Mouse (Mus musculus) cerebellum, adult 2 months (tissue): Measurements from ENCODE around the gene Atxn2.

Experiments
- CTCF ChIP-seq: fragments of 200-500 bp; IDR thresholded peaks from 2 replicates; pipeline ENCODE4 v1.5.1; 2011; ENCODE audit warnings: low read depth, mild to moderate bottlenecking, control low read depth, low read length, moderate library complexity, borderline replicate concordance; ENCODE audit not compliant: insufficient read depth
- POLR2A ChIP-seq: fragments of 200-500 bp; IDR thresholded peaks from 2 replicates; pipeline ENCODE4 v1.6.1; 2011; ENCODE audit warnings: low read length, control low read depth, borderline replicate concordance; ENCODE audit not compliant: insufficient read depth

DNA sequence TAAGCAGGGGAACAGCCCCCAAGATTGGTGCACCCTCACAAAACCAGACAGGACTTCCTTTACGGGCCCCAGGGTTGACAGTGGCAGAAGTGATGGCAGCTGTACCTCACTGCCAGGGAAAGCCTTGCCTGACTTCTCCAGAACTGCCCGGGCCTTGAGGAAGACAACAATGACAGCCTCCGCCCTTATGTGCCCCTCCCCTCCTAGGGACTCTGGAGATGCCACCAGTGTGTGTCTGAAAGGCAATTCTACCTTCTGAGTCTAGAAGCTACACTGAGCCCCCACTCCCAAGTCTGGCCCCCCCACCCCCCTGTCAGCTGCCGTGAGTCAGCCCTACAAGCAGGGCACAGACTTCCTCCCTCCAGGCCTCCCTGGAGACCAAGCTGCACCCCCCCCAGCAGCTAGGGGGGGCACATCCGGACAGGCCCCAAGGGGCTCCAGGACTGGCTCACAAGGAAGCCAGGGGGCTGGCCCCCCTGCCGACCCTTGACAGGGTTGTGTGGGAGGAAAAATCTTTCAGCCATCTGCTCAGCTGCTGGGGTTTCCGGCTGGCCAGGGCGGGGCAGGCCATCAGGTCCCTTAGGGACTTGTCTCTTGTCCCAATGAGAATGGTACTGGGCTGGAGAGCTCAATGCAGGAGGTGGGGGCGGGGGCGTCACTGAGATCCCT lies 122.6 kb downstream of the Atxn2 start:
- TF ChIP-seq POLR2A (no peak), CTCF (no peak)
